Mouse (Mus musculus) layer of hippocampus, postnatal 10 days (tissue): ENCODE data around the gene Pllp. TPM values are rescaled to one million over a fixed set of nuclear protein-coding genes. Genes with fewer than 3 reads are reported as not detected.

Experiments
- DNase-seq, 2 experiments: peaks; one replicate each; pipeline ENCODE4 v3.0.0; 2021; ENCODE audit warnings: low spot score in 2 of 2
- total RNA-seq, 2 experiments: library from RNA; stranded (reverse); gene quantifications; 2 replicates each; pipeline ENCODE4 v1.2.3; 2021

Gene Pllp
- total RNA-seq, 2 experiments from 2014 or later = 26.9 to 27.6 TPM

GRCm38 (mm10) chr8:94658031-94658430 is 38.0 kb downstream of the Pllp start:
- DNase-seq = no peak

- DNase-seq = no peak
Observed at GRCm38 (mm10) chr8:94654994-94655393, 41.1 kb downstream of the Pllp start.

- no peak for DNase-seq
Observed at GRCm38 (mm10) chr8:94652951-94653350, 43.1 kb downstream of the Pllp start.

- no peak for DNase-seq
Observed at GRCm38 (mm10) chr8:94649496-94649895, 46.6 kb downstream of the Pllp start.

GRCm38 (mm10) chr8:94646165-94646564 is 49.9 kb downstream of the Pllp start:
- DNase-seq = no peak

GRCm38 (mm10) chr8:94645202-94645601 is 50.9 kb downstream of the Pllp start:
- DNase-seq = no peak

- no peak for DNase-seq
Observed at GRCm38 (mm10) chr8:94641938-94642337, 54.1 kb downstream of the Pllp start.

- DNase-seq = no peak
Observed at GRCm38 (mm10) chr8:94641183-94641582, 54.9 kb downstream of the Pllp start.

GRCm38 (mm10) chr8:94634211-94634610 is 61.9 kb downstream of the Pllp start:
- no peak for DNase-seq

- no peak for DNase-seq
Observed at GRCm38 (mm10) chr8:94633564-94634194, 62.4 kb downstream of the Pllp start.

Other genes starting within 250 kb of the Pllp start
- gene Cpne2, start 163.3 kb downstream of the Pllp start, total RNA-seq = 10 to 100 TPM; 79.0 to 81.9 TPM
- gene Rspry1, start 94.3 kb downstream of the Pllp start, total RNA-seq = 10 to 100 TPM; 32.6 to 38.7 TPM
- gene Fam192a, start 94.3 kb downstream of the Pllp start, total RNA-seq = 10 to 100 TPM; 37.5 to 42.9 TPM
- gene Arl2bp, start 29.7 kb downstream of the Pllp start, total RNA-seq = 100 to 1,000 TPM; 158 to 163 TPM
- gene Ccl22, start 49.3 kb upstream of the Pllp start, total RNA-seq = not detected
- gene Cx3cl1, start 75.7 kb upstream of the Pllp start, total RNA-seq = 100 to 1,000 TPM; 348 to 361 TPM
- gene Ccl17, start 114.2 kb upstream of the Pllp start, total RNA-seq = 1 to 10 TPM; 6.4 to 7.5 TPM
- gene Coq9, start 142.0 kb upstream of the Pllp start, total RNA-seq = 10 to 100 TPM; 66.3 to 76.9 TPM
- gene Ciapin1, start 142.1 kb upstream of the Pllp start, total RNA-seq = 10 to 100 TPM; 73.4 to 95.8 TPM
- gene Polr2c, start 161.2 kb upstream of the Pllp start, total RNA-seq = 10 to 100 TPM; 52.8 to 58.3 TPM
- 10 to 100 TPM; 75.5 to 81.2 TPM for gene Dok4, start 180.1 kb upstream of the Pllp start, total RNA-seq
- 1 to 10 TPM; 4.0 to 4.2 TPM for gene Ccdc102a, start 221.8 kb upstream of the Pllp start, total RNA-seq
- gene Adgrg5, start 227.4 kb upstream of the Pllp start, total RNA-seq = under 1 TPM; 0.18 to 0.55 TPM